Mouse (Mus musculus): ENCODE measurements around the gene Hist1h2br. TPM values are rescaled to one million over a fixed set of nuclear protein-coding genes. Genes with fewer than 3 reads are reported as not detected.
"Not testable (repeated sequence)": the region's sequence is repeated elsewhere in the genome, so short reads cannot be mapped to it uniquely, and the experiment has no call there.

The Hist1h2br gene
- polyA plus RNA-seq (2012; rRNA removed): 0.34 and 0.92 TPM in 2 replicates

- H3K4me3 ChIP-seq (ENCODE audit: insufficient read depth, low read length); H3K4me1 ChIP-seq (ENCODE audit: control insufficient read depth, insufficient read depth, low read length); H3K27ac ChIP-seq (ENCODE audit: insufficient read depth, low read length): not testable (repeated sequence)
Observed at GRCm38 (mm10) chr13:21833461-21833860, at the start of gene Hist1h2br, which contains the start of gene Hist1h2ap. Gene Hist1h2br (plus strand): TSS chr13:21833743. Gene Hist1h2ap (minus strand): TSS chr13:21833507.

- no peak overlapping the region for H3K27ac ChIP-seq (ENCODE audit: insufficient read depth, low read length)
- H3K4me1 ChIP-seq (ENCODE audit: control insufficient read depth, insufficient read depth, low read length): no peaks in the 10 kb centered on the region; the same call in 1 of the 2 replicates
- no peak overlapping the region for H3K4me3 ChIP-seq (ENCODE audit: insufficient read depth, low read length)
- TF ChIP-seq CTCF (IDR thresholded peaks at IDR 0.05; ENCODE audit: extremely low read depth, insufficient read depth, low read length): no peak
- TF ChIP-seq POLR2A (IDR thresholded peaks at IDR 0.05; ENCODE audit: extremely low read depth, insufficient read depth, low read length): no peak
Observed at GRCm38 (mm10) chr13:21784311-21784710, 49.2 kb upstream of the Hist1h2br start.

GRCm38 (mm10) chr13:21786189-21786898, 47.2 kb upstream of the Hist1h2br start:
- H3K4me1 ChIP-seq (ENCODE audit: control insufficient read depth, insufficient read depth, low read length): peaks cover 1% of the 10 kb centered on the region; the same call in 1 of the 2 replicates
- no peak overlapping the region for H3K27ac ChIP-seq (ENCODE audit: insufficient read depth, low read length)
- no peak for TF ChIP-seq POLR2A (IDR thresholded peaks at IDR 0.05; ENCODE audit: extremely low read depth, insufficient read depth, low read length)
- TF ChIP-seq CTCF (IDR thresholded peaks at IDR 0.05; ENCODE audit: extremely low read depth, insufficient read depth, low read length): no peak
- H3K4me3 ChIP-seq (ENCODE audit: insufficient read depth, low read length): no peak overlapping the region; the same call in 1 of the 2 replicates

- H3K4me3 ChIP-seq (ENCODE audit: insufficient read depth, low read length): peak within 1 kb of the TSS; percentile 25
- peak; percentile 53; the same call in 1 of the 2 replicates for TF ChIP-seq POLR2A (IDR thresholded peaks at IDR 0.05; ENCODE audit: extremely low read depth, insufficient read depth, low read length)
- not testable (repeated sequence) for H3K4me1 ChIP-seq (ENCODE audit: control insufficient read depth, insufficient read depth, low read length); H3K27ac ChIP-seq (ENCODE audit: insufficient read depth, low read length)
Observed at GRCm38 (mm10) chr13:21786899-21787629, 46.5 kb upstream of the Hist1h2br start, which contains the start of the genes Hist1h2an and Hist1h2bp. Gene Hist1h2an (minus strand): TSS chr13:21787218. Gene Hist1h2bp (plus strand): TSS chr13:21787461.

- peak overlapping the region; percentile 25; the same call in 1 of the 2 replicates for H3K4me3 ChIP-seq (ENCODE audit: insufficient read depth, low read length)
- H3K4me1 ChIP-seq (ENCODE audit: control insufficient read depth, insufficient read depth, low read length): peaks cover 1% of the 10 kb centered on the region; the same call in 1 of the 2 replicates
- TF ChIP-seq POLR2A (IDR thresholded peaks at IDR 0.05; ENCODE audit: extremely low read depth, insufficient read depth, low read length): no peak
- TF ChIP-seq CTCF (IDR thresholded peaks at IDR 0.05; ENCODE audit: extremely low read depth, insufficient read depth, low read length): no peak
- no peak overlapping the region for H3K27ac ChIP-seq (ENCODE audit: insufficient read depth, low read length)
Observed at GRCm38 (mm10) chr13:21787760-21788593, 45.6 kb upstream of the Hist1h2br start.

GRCm38 (mm10) chr13:21789925-21790324, 43.6 kb upstream of the Hist1h2br start:
- no peak overlapping the region for H3K27ac ChIP-seq (ENCODE audit: insufficient read depth, low read length)
- 0 out of 2 replicates have a peak, but pooled peaks cover 1% of the 10 kb centered on the region for H3K4me1 ChIP-seq (ENCODE audit: control insufficient read depth, insufficient read depth, low read length)
- no peak overlapping the region for H3K4me3 ChIP-seq (ENCODE audit: insufficient read depth, low read length)
- TF ChIP-seq CTCF (IDR thresholded peaks at IDR 0.05; ENCODE audit: extremely low read depth, insufficient read depth, low read length) (no peak), POLR2A (IDR thresholded peaks at IDR 0.05; ENCODE audit: extremely low read depth, insufficient read depth, low read length) (no peak)

- Histone ChIP-seq H3K4me3 (ENCODE audit: insufficient read depth, low read length) (no peak overlapping the region), H3K4me1 (ENCODE audit: control insufficient read depth, insufficient read depth, low read length) (0 out of 2 replicates have a peak, but pooled peaks cover 1% of the 10 kb centered on the region)
Observed at GRCm38 (mm10) chr13:21790601-21791283, 42.8 kb upstream of the Hist1h2br start.

GRCm38 (mm10) chr13:21795584-21795983, 38.0 kb upstream of the Hist1h2br start:
- H3K4me3 ChIP-seq (ENCODE audit: insufficient read depth, low read length): no peak overlapping the region
- H3K4me1 ChIP-seq (ENCODE audit: control insufficient read depth, insufficient read depth, low read length): 0 out of 2 replicates have a peak, but pooled peaks cover 1% of the 10 kb centered on the region
- TF ChIP-seq CTCF (IDR thresholded peaks at IDR 0.05; ENCODE audit: extremely low read depth, insufficient read depth, low read length) (no peak), POLR2A (IDR thresholded peaks at IDR 0.05; ENCODE audit: extremely low read depth, insufficient read depth, low read length) (no peak)
- no peak overlapping the region for H3K27ac ChIP-seq (ENCODE audit: insufficient read depth, low read length)

More at GRCm38 (mm10) chr13:21790601-21791283, 42.8 kb upstream of the Hist1h2br start:
- H3K27ac ChIP-seq (ENCODE audit: insufficient read depth, low read length): no peak overlapping the region
- TF ChIP-seq CTCF (IDR thresholded peaks at IDR 0.05; ENCODE audit: extremely low read depth, insufficient read depth, low read length) (no peak), POLR2A (IDR thresholded peaks at IDR 0.05; ENCODE audit: extremely low read depth, insufficient read depth, low read length) (no peak)

GRCm38 (mm10) chr13:21797163-21797562, 36.4 kb upstream of the Hist1h2br start:
- not testable (repeated sequence) for H3K4me3 ChIP-seq (ENCODE audit: insufficient read depth, low read length); H3K27ac ChIP-seq (ENCODE audit: insufficient read depth, low read length)

GRCm38 (mm10) chr13:21803058-21803457, 30.5 kb upstream of the Hist1h2br start:
- H3K4me1 ChIP-seq (ENCODE audit: control insufficient read depth, insufficient read depth, low read length); H3K27ac ChIP-seq (ENCODE audit: insufficient read depth, low read length); H3K4me3 ChIP-seq (ENCODE audit: insufficient read depth, low read length): not testable (repeated sequence)

More at GRCm38 (mm10) chr13:21797163-21797562, 36.4 kb upstream of the Hist1h2br start:
- H3K4me1 ChIP-seq (ENCODE audit: control insufficient read depth, insufficient read depth, low read length): not testable (repeated sequence)

GRCm38 (mm10) chr13:21810073-21810472, 23.5 kb upstream of the Hist1h2br start, which contains the start of the genes Hist1h2bq and Hist1h2ao:
Gene Hist1h2bq (minus strand): TSS chr13:21810197.
Gene Hist1h2ao (plus strand): TSS chr13:21810465.
- H3K4me1 ChIP-seq (ENCODE audit: control insufficient read depth, insufficient read depth, low read length); H3K4me3 ChIP-seq (ENCODE audit: insufficient read depth, low read length); H3K27ac ChIP-seq (ENCODE audit: insufficient read depth, low read length): not testable (repeated sequence)

- not testable (repeated sequence) for H3K4me1 ChIP-seq (ENCODE audit: control insufficient read depth, insufficient read depth, low read length); H3K4me3 ChIP-seq (ENCODE audit: insufficient read depth, low read length); H3K27ac ChIP-seq (ENCODE audit: insufficient read depth, low read length)
Observed at GRCm38 (mm10) chr13:21811074-21811473, 22.5 kb upstream of the Hist1h2br start.

Data from cortical plate, adult 2 months (tissue).